Mouse (Mus musculus) inflammation-experienced regulatory T-cells, adult 6 months (primary cell): ENCODE measurements around the gene Pmpcb. TPM values are rescaled to one million over a fixed set of nuclear protein-coding genes. Genes with fewer than 3 reads are reported as not detected.
"Not testable (repeated sequence)": the region's sequence is repeated elsewhere in the genome, so short reads cannot be mapped to it uniquely, and the experiment has no call there.

ENCODE experiments used
- ATAC-seq: one replicate; pipeline ENCODE4 v1.8.0; 2017
- polyA plus RNA-seq, 3 experiments: library from polyadenylated mRNA; unstranded; fragments of 100-300 nt; shearing (Covaris generic); gene quantifications; one replicate each; pipeline ENCODE4 v1.2.1; 2017

The Pmpcb gene
- polyA plus RNA-seq, result 10 to 100 TPM; 79.0 to 84.3 (median 82.6) TPM

DNA sequence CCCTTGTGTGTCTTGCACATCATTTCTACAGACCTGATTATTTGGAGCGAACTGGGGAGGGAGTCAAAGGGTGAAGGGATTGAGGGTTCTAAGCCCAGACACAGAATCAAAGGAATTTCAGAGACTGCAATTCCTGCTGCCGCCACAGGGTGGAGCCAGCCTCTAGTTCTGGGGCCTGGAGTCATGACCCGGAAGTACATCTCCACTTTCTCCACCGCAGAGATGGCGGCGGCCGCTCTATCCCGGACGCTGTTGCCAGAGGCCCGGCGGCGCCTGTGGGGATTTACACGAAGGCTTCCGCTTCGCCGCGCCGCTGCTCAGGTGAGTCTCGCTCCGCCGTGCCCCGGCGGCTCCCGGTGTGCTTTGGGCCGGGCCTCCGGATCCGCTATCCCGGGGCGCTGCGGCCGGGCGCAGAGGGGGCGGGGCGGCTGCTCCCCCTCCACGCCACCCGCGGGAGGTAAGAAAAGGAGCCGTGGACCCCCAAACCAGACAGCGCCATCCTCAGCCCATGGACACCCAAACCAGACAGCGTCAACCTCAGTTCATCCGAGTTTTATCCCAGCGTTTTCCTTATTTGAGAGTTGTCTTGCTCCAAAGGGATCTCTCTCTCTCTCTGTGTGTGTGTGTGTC, at the start of gene Pmpcb:
Pmpcb (plus strand) TSS at position 186 of the 630 bp plus-strand sequence.
- ATAC-seq, result peak; percentile 86

DNA sequence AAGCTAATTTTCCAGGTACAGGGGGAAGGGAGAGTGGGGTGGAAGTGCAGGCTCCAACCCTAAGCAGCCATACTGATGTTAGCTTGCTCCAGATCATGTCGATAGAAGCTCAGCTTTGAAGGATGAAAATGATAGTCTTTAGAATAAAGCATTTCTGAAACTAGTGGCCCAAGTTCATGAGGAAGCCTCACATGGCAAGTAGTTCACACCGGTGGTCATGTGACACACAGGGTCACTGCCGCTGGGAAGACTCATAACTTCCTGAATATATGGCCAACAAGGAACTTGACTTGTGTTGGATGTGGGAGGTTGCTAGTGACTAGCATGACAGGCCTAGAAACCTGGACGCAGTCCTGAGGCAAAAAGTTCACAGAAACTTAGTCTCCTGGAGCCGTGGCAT, 44.7 kb upstream of the Pmpcb start:
- no peak for ATAC-seq

DNA sequence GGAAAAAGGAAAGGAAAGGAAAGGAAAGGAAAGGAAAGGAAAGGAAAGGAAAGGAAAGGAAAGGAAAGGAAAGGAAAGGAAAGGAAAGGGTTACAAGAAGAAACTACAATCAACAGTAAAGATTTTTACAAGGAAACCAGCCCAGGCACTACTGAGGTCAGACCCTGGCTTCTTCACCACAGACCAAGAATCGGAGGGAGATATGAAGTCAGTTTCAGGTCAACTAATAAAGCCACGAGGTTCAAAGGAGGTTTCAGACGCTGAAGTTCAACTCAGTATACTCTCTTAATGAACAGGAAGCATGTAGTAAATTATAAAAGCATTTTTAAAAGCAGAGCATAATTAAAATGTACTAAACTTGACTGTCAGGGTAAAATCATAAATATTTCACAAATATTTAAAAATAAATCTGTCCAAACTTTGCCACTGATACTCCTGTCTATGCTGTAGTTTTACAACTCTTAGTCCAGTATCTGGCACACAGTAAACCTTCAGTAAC, 43.5 kb upstream of the Pmpcb start:
- ATAC-seq, result no peak

DNA sequence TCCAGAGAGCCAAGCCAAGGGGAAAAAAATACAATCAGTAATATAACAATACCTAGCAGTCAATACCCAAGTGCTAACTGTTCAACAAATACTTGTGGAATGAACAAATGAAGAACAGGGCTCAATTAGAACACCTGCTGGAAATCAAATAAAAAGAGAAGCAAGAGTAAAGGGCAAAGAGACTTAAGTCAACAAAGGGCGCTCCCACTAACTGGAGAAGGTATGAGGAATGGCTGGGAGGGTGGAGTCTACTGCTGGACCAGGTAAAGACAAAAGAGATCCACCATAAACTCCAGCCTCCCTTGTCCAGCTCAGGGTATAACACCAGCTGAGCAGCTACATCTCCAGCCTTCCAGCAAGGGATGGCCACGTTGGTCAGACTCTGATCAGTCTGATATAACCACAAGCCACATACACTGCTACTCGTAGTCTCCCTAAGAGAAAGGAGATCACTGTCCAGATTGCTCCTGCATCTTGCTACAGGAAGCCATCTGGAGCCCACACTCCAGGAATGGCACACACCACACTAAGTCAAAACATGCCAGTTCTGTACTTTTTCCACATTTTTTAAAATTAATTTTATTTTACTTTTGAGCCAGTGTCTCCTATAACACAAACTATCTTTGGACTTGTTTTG, 42.0 kb upstream of the Pmpcb start:
- no peak for ATAC-seq

DNA sequence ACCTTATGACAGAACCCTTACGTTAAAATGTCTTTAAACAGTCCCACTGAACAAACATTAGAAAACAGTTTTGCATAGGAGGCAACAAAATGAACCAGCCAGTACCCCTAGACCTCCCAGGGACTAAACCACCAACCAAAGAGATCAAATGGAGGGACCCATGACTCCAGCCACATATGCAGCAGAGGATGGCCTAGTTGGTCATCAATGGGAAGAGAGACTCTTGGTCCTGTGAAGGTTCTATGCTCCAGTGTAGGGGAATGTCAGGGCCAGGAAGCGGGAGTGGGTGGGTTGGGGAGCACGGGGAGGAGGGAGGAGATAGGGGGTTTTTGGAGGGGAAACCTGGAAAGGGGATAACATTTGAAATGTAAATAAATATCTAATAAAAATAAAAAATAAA, 37.4 kb upstream of the Pmpcb start:
- not testable (repeated sequence) for ATAC-seq

DNA sequence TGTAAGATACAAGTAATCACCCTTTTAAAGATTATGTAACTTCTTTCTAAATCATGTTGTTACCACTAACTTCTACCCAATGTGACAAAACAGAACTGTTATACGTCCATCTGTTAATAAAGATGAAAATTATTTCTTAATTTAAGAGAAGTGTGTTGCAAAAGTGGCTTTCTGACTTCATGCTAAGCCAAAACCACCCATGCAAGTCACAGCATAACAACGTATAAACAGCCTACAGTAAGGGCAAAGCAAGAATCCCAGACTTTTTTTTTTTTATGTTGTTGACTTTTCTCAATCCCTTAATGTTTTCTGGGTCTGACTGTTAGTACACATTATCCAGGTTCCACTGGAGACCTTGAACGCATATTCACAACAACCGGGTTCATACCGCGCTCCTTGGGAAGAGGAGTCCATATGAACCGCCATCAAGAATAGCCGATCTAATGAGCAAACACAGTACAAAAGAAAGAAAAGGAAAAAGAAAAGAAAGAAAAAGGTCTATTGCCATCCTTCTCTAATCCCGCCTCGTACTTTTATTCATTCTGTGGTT, 36.6 kb upstream of the Pmpcb start:
- no peak for ATAC-seq

DNA sequence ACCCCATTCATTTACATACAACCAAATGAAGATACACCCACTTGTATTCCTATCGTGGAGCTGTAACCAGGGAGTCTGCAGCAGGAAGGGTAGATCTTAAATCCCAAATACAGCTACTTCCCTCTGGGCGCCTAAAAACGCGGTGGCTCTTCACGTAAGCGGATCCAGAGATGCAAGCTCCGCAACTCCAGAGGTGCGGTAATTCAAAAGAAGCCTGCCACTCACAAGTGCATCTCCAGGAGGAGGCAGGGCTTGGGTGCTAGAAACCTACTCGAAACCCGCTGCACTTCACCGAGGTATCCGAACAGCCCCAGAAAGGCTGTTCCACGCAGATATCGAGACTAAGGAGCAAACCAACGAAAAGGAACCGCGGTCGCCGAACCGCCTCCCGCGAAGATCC, 36.0 kb upstream of the Pmpcb start:
- peak; percentile 42 for ATAC-seq

DNA sequence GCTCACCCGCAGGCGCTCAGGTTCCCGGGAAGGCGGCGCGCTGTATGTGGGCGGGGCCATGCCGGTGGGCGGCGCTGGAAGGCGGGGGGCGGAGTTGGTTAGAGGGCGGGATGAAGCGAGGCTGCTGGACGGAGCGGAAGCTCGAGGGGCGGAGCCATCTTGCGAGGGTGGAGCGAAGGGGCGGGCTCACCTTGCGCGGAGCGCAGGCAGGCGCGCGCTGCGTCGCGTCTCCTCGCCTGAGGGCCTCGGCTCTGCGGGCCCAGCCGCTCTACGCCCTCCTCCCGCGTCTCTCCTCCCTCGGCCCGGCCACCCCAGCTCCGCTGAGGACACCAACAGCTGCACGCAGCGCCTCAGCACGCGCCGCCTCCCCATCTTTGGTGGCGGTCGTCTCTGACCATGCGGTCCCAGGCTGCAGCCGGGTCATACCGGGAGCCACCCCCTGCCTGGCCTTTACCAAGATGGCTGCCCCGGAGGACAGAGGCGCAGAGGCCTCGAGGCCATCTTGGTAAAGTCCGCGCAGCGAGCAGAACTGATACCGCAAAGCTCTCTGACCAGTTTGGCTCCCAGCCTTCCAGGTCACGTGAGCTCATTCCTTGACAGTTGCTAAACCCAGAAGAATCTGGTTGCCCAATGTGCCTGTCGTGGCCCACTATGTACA, 35.5 kb upstream of the Pmpcb start, which contains the start of gene Napepld:
Napepld (minus strand) TSS at position 46 of the 658 bp plus-strand sequence.
- peak; percentile 96 for ATAC-seq

DNA sequence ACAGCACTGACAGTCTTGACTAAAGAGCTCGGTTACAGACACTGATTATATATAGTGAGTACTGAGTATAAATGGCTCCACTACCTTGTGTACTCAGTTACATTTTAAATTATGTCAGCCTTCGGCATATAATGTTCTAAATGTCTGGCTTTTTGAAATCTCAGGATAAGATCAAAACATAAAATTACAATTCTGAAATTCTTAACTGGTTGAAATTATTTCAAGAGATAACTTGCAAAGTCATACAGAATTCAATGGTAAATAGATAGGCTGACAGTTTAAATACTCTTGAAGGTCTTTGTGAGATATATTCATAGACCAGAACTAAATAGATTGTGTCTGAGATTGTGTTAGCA, 35.0 kb upstream of the Pmpcb start:
- peak; percentile 22 for ATAC-seq

DNA sequence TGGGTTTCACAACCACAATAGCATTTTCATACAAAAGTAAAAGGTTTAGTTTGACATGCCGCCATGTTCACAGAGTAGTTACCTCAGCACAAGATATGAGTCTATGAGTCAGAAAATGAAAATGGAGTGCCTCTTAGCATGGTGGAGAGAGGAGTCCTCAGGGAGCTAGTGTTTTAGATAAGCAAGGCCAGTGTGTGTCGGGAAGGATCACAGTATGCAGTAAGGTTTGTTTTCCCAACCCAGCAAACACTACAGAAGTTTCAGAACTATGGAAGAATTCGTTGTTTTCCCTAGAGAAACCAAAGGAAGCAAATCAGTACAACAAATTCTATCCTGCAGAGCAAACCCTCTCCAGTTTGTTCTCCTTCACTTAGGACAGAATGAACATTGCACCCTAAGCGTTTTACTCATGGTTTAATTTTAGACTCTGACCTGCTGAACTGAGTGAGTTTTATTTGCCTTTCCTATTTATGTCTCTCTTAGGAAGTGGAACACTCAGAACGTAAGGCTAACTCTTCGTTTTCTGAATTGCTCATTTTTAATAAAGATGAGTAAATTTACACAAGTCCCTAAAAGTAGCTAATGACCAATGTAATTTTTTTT, 34.0 kb upstream of the Pmpcb start:
- ATAC-seq, result no peak

DNA sequence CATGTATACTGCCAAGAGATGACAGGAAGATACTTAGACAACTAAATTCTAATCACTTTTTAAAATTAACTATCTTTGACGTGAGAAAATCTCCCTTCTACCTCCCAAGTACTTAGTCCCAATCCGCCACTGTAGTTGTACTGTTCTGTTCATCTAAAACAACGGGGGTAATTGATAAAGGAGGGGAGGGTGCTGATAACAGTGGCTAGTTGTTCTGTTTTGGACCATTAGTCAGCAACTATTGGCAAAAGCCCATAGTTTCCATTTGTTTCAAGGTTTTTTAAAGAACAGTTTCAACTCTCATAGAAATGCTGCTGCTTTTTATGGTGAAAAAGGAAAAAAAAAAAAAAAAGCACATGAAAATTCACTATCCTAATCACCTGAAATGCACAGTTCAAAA, 33.2 kb upstream of the Pmpcb start:
- ATAC-seq, result no peak

DNA sequence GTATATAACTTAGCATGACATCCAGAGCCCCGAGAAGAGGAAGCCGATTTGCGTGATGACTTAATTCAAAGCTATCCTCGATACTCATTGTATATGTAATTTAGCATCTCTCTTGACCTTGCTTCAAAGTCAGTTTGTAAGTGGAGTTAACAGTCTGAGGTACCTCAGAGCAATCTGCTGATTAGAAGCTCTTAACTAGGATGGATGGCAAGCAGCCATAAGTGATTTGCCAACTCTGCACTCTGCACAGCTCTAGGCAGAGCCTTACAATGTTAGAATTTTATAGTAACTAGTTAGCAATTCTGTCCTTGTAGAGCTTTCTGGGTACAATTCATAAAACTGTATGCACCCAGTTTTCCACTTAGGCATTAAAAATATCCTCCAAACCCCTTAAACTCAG, 30.4 kb upstream of the Pmpcb start:
- ATAC-seq, result no peak

DNA sequence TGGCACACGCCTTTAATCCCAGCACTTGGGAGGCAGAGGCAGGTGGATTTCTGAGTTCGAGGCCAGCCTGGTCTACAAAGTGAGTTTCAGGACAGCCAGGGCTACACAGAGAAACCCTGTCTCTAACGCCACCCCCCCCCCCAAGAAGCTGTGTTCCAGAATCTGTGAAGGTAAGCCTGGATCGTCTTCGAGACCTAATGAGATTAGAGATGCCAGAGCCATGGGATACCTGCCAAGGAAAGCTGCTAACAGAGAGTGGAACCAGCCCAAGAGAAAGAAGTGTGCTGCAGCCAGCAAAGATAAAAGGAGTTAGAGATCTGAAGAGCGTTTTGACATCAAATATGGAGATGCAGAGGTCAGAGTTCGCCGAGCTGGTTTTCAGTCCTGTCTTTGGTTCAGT, 28.9 kb upstream of the Pmpcb start:
- not testable (repeated sequence) for ATAC-seq

DNA sequence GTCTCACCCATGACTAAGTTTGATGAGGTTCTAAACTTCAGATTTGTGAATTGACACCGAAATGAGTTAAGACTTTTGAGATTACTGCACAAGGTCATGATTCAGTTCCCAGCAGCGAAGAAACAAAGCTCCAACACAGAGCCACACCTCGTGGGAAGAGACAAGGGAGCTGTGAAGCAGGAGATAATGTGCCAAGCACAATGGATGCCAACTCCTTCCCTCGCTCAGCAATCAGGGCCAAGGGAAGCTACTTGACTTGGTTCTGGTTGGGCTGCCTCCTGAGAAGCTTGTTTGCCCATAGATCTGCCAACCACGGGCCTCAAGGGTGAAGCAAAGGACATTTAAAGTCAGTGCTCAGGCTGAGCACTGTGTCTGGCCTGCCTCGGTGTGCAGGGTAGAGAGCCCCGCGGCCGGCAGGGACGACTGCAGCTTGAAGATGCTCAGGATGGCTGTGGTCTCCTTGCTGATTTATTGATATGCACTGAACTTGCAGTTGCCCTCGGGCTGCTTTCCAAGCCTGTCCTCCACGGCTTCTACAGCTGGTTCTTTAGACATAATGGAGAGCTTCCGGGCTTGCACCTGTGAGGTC, 24.7 kb upstream of the Pmpcb start:
- ATAC-seq, result no peak

DNA sequence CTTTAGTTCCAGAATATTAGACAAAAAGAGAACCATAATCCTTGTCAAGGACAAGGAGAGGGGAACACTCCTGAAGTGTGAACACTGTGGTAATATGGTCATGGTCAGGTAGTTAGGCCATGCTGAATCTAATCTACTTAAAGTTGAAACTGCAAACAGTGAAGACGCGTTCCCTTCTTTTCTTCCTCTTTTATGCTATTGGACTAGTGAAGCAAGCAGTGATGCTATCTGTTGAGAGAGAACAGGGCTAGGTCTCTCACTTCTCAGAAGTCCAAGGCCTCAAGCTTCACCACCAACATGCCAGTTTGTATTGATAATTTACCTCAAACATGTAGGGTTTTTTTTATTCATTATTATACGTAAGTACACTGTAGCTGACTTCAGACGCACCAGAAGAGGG, 22.5 kb upstream of the Pmpcb start:
- no peak for ATAC-seq

DNA sequence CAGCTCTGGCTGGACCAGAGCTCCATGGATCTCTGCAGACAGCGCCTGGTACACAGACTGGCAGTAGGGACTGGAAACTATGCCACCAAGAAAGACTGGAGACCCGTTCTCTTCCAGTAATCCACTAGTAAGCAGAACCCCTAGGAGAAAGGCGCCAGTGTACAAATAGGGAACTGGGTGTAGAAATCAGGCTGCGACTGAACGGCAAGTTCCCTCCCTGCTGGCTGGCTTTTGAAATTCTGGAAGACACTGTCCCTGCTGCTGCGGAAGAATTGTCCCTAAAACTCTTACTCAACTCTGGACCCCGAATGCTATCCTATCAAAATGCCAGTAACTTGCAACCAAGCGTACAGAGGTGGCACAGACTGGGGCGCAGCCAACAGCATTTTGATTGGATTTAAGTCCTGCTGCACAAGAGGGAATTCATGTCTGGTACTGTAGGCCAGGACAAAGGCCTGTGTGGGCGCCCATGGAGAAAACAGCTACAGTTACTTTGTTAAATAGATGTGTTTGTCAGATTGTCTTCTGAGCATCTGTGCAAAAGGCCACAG, 19.7 kb upstream of the Pmpcb start:
- ATAC-seq, result no peak

DNA sequence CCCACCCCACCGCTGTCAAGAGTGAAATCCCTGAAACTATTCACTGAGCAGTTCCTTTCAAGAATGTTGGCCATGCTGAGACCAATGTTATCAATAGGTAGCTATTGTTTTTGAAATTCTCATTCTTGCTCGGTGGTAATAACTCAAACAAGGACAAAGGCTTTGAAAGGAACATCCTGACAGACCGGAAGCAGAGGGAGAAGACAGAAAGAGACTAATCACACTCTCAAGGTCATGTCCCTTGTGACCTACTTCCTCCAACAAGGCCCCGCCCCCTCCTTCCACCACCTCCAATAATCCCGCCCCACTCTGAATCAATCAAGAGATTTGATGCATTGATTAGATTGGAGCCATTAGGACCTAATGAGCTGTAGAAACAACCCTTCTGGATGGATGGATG, 18.4 kb upstream of the Pmpcb start:
- ATAC-seq, result no peak

DNA sequence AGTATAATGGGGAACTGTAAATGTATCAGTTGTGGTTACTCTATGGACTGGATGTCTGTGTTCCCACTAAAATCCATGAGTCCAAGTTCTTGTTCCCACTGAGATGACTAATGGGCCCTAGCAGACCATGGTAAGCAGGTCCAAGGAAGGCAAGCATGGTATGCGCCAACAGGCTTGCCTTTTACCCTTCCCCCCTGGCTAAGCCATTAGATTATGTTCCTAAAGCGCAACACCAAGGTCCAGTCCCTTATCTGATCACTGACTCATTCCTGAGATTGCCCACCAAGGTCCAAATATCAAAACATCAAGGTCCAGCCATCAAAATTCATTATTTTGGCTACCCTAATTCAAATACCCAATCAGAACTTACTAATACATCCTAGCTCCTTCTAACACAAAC, 17.7 kb upstream of the Pmpcb start:
- ATAC-seq, result no peak

DNA sequence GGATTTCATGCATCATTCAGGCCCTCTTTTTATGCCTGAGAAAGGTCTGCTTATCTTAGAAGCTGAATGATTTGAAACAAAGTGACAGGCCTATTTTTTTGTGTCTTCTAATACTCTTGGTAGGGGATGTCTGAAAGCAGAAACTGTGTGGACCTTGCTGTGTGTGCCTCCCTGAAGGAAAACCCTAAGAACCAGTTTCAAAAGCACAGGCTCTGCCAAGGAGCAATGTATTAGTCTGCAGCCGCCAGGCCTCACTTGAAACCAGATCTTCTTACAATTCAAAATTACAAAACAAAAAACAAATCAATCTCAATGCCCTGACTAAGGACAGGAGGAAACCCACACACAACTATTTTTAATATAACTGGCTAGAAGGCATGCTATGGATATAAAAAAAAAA, 12.5 kb upstream of the Pmpcb start:
- no peak for ATAC-seq

DNA sequence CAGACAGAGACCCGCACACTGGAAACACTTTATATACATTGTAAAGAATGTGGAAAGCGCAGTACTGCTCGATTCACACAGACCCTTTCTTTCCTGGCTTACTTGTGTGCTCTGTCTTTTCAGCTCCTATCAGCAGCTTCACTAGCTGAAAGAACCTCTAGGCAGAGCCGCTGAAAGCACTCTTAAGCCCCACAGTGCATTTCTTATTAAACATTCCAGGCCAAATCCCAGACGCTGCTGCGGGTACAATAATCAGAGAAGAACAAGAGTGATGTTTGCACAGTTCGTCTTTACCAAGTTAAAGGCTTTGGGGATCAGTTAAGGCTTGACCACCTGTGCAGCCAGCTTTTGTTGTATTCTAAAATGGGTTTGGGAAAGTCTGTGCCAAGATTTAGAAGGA, 12.1 kb upstream of the Pmpcb start:
- ATAC-seq, result no peak

DNA sequence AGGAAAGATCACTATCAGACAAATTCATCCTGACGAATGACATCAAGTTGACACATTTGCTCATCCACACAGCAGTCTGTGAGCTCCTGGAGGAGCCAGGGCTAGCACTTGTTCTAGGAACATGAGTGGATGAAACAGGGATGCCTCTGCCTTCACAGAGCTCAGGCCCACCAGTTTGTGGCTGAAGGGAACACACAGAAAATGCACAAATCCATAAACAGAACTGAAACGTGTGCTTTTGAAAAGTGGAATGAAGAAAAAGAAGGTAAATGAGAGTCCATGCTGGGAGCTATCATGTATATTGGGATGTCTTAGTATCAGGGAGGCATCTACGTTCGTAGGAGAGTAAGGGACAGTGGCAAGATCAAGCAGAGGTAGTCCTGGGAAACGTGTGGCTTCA, 7.8 kb upstream of the Pmpcb start:
- ATAC-seq, result no peak

DNA sequence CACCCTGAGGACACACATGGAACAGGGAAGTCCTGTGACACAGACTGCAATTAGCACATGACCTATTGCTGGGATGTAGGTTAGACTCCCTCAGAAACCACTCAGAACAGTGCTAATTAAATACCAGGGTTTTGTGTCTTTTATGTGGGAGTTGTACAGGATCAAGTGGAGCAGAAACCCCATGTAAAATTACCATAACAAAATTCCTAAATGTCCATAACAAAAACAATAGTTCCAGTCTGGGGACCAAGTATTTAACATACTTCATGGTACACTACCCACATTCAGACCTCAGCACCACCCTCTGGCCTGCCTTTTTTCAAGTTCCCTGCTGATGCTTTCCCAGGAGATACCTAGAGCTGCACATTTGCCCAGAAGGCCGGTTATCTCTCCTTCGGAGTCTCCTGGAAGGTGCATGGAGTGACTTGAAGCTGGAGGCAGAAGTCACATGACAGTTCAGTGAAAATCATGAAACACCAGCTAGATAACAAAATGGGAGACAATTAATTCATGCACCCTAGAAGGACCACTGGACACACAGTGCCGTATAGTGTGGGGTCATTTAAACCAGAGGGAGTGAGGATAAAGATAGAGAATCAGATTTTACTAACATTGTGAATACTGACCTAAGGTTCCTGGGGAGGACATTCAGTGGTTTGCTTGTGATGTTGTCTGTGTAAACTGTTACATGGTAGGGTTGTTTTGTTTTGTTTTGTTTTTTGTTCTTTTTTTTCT, 4.6 kb upstream of the Pmpcb start:
- no peak for ATAC-seq
